Mouse (Mus musculus): ENCODE results near the gene Gga3.

Gene Gga3

DNA sequence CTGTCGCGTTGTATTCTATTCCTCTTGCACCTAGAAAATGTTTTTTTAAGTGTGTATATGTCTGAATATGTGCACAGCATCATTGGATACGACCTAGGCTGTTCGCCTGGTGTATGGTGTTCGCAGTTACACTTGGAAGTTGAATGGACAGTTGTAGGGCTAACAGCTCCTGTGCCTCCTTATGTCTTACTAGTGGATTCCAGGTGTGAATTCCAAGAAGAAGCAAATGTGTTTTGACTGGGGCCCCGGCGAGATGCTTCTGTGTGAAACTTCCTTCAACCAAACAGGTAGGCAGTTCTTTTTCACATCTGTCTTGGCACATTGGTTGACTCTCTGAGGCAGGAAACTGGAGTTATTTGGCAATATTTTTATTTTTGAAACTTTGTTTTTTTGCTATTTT is 38.9 kb downstream of the Gga3 start:
- in situ Hi-C loops (cut with MboI, MseI): no loop called here

DNA sequence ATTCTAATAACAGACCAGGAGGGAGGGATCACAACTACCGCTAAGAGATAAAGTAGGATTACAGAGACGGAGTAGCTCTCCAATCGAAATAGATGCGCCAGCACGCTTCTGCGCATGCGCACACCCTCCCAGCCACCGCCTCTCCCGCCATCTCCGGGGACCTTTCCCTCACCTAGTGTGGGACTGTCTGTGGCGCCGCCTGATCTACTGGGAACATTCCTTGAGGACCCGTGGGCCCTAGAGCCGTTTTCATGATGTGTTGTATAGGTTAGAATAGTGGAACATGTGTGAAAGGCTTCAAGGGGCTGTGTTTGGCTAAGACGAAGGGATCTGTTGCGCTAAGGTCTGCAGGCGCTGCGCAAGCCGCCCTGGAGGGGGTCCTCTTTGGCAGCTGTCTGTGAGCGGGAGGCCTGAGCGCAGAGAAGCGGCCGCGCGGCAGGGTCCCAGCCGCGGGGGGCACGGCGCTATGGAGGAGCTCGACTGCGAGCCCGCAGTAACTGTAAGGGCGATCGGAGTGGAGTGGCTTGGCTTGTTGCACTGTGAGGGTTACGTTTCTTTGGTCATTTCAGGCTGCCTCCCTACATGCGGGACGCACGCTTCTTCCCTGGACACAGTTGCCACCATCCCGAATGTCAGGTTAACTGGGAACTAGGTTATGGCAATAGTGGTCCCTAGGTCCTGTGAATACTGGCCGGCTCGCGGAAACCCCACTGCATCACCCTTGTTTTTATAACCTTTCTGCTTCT is 39.6 kb downstream of the Gga3 start, which contains the start of gene Nup85:
TSS of gene Nup85 (plus strand) at position 371 of the 746 bp plus-strand sequence.
- in situ Hi-C loops (cut with MboI, MseI): no loop called here

- in situ Hi-C loops (cut with MboI, MseI): no loop called here
Measured at GRCm38 (mm10) chr11:115563406-115563805, 40.4 kb downstream of the Gga3 start.

- in situ Hi-C loops (cut with MboI, MseI): no loop called here
Measured at GRCm38 (mm10) chr11:115555717-115556116, 48.1 kb downstream of the Gga3 start.

DNA sequence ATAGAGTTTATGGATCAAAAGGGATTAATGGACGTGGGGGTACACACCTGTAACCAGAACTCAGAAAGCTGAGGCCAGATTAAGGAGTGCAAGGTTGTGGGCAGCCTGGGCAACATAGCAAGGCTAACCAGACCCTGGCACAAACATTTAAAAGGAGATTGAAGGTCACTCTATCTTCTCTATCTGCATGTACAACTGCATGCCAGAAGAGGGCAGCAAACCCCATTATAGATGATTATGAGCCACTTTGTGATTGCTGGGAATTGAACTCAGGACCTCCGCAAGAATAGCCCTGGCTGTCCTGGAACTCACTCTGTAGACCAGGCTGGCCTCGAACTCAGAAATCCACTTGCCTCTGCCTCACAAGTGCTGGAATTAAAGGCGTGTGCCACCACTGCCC is 51.1 kb downstream of the Gga3 start:
- in situ Hi-C loops (cut with MboI, MseI): no loop called here

GRCm38 (mm10) chr11:115543571-115543970 is 60.3 kb downstream of the Gga3 start:
- in situ Hi-C loops (cut with MboI, MseI): no loop called here

- in situ Hi-C loops (cut with MboI, MseI): no loop called here
Measured at GRCm38 (mm10) chr11:115538045-115538444, 65.8 kb downstream of the Gga3 start.

DNA sequence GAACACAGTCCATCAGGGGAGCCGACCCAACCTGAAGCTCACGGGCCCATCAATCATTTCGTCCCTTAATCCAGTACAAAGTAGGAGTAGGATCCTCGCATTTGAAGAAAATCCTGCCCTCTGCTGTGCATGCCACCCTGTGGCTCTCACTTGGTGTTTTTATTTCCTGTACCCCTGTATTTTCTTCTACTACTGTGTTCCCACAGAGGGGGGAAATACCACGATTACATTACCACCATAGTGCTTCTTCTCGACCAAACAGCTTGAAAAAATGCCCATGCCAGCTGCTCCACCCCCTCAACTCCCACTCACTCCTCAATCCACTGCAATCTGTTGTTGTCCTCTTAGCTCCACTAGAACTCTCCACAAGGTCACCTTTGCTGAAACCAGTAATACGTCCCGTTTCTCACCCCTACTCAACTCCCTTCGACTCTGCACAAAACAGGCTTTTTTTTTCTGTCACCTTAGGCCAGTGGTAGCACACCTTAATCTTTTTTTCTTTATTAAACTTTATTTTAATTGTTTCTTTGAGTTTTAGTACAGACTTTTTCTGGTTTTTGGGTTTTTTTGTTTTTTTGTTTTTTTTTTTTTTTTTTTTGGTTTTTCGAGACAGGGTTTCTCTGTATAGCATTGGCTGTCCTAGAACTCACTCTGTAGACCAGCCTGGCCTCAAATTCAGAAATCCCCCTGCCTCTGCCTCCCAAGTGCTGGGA is 66.8 kb downstream of the Gga3 start:
- in situ Hi-C loops (cut with MboI, MseI): no loop called here

- in situ Hi-C loops (cut with MboI, MseI): no loop called here
Measured at GRCm38 (mm10) chr11:115536038-115536681, 67.7 kb downstream of the Gga3 start, which contains the start of gene Sumo2. Gene Sumo2 (minus strand): TSS chr11:115536276.

GRCm38 (mm10) chr11:115535401-115536037 is 68.3 kb downstream of the Gga3 start:
- in situ Hi-C loops (cut with MboI, MseI): no loop called here

- in situ Hi-C loops (cut with MboI, MseI): no loop called here
Measured at GRCm38 (mm10) chr11:115534759-115535371, 69.0 kb downstream of the Gga3 start.
